Mouse (Mus musculus): ENCODE results near the gene Myo1g. TPM values are rescaled to one million over a fixed set of nuclear protein-coding genes. Genes with fewer than 3 reads are reported as not detected.

Myo1g gene
- polyA plus RNA-seq, 2 experiments from 2014 or later: 138 to 145 TPM

Other genes with a start within 250 kb of the Myo1g start
- gene Tmed4, start 246.1 kb downstream of the Myo1g start, polyA plus RNA-seq (2017; shearing (Covaris generic)): 10 to 100 TPM; 67.7 to 68.5 TPM
- 100 to 1,000 TPM; 121 to 141 TPM for gene Ogdh, start 229.3 kb downstream of the Myo1g start, polyA plus RNA-seq (2017; shearing (Covaris generic))
- 10 to 100 TPM; 42.3 to 51.7 TPM for gene Zmiz2, start 131.9 kb downstream of the Myo1g start, polyA plus RNA-seq (2017; shearing (Covaris generic))
- 1,000 to 10,000 TPM; 2,979 to 3,385 TPM for gene Ppia, start 105.5 kb downstream of the Myo1g start, polyA plus RNA-seq (2017; shearing (Covaris generic))
- gene H2afv, start 76.5 kb downstream of the Myo1g start, polyA plus RNA-seq (2017; shearing (Covaris generic)): 100 to 1,000 TPM; 207 to 221 TPM
- gene Purb, start 45.0 kb downstream of the Myo1g start, polyA plus RNA-seq (2017; shearing (Covaris generic)): 10 to 100 TPM; 20.4 to 21.9 TPM
- gene Ccm2, start 25.9 kb upstream of the Myo1g start, polyA plus RNA-seq (2017; shearing (Covaris generic)): 100 to 1,000 TPM; 136 TPM
- gene Nacad, start 85.1 kb upstream of the Myo1g start, polyA plus RNA-seq (2017; shearing (Covaris generic)): not detected
- gene Tbrg4, start 105.1 kb upstream of the Myo1g start, polyA plus RNA-seq (2017; shearing (Covaris generic)): 10 to 100 TPM; 21.6 to 33.6 TPM
- not detected for gene Wap, start 117.7 kb upstream of the Myo1g start, polyA plus RNA-seq (2017; shearing (Covaris generic))
- gene Ramp3, start 137.6 kb upstream of the Myo1g start, polyA plus RNA-seq (2017; shearing (Covaris generic)): 1 to 10 TPM; 8.0 to 8.6 TPM